Mouse (Mus musculus) limb, embryonic 15.5 days (tissue): ENCODE data around the gene Atat1. TPM values are rescaled to one million over a fixed set of nuclear protein-coding genes. Genes with fewer than 3 reads are reported as not detected.

ENCODE experiments used
- ATAC-seq: fragments of 200-750 bp; cut with Nextera tagmentation; 2 replicates; pipeline ENCODE4 v1.8.0; 2017; ENCODE audit warnings: low read depth, moderate TSS enrichment; ENCODE audit not compliant: insufficient number of reproducible peaks, low FRiP score, low TSS enrichment
- H3K27ac ChIP-seq: fragments of 300-500 bp; sonication (generic); 2 replicates; pipeline ENCODE4 v1.5.1; 2015; ENCODE audit warnings: moderate library complexity, mild to moderate bottlenecking, inconsistent platforms
- H3K27me3 ChIP-seq: fragments of 300-500 bp; sonication (generic); 2 replicates; pipeline ENCODE4 v1.6.1; 2015; ENCODE audit warnings: inconsistent platforms
- H3K36me3 ChIP-seq: fragments of 300-500 bp; sonication (generic); 2 replicates; pipeline ENCODE4 v1.6.1; 2015; ENCODE audit warnings: inconsistent platforms
- H3K4me1 ChIP-seq: fragments of 300-500 bp; sonication (generic); 2 replicates; pipeline ENCODE4 v1.6.1; 2015; ENCODE audit warnings: inconsistent platforms
- H3K4me2 ChIP-seq: fragments of 300-500 bp; sonication (generic); 2 replicates; pipeline ENCODE4 v1.6.1; 2015; ENCODE audit warnings: mild to moderate bottlenecking, inconsistent platforms
- H3K4me3 ChIP-seq: fragments of 300-500 bp; sonication (generic); 2 replicates; pipeline ENCODE4 v1.5.1; 2015; ENCODE audit warnings: mild to moderate bottlenecking, inconsistent platforms
- H3K9ac ChIP-seq: fragments of 300-500 bp; sonication (generic); 2 replicates; pipeline ENCODE4 v1.6.1; 2015; ENCODE audit warnings: inconsistent platforms
- H3K9me3 ChIP-seq: fragments of 300-500 bp; sonication (generic); 2 replicates; pipeline ENCODE4 v1.6.1; 2016; ENCODE audit warnings: inconsistent platforms
- WGBS: fragments of 180-500 bp; shearing (Covaris S2); methylation state at CpG from one replicate; pipeline ENCODE4 v1.1.7; 2015; 5-methylcytosine and 5-hydroxymethylcytosine counted together
- polyA plus RNA-seq: library from polyadenylated mRNA; unstranded; fragments of >200 nt; fragmentation: Nextera tagmentation; extraction: Ambion mirVana; gene quantifications from 2 replicates; pipeline ENCODE4 v1.2.1, GENCODE M21; 2015

The Atat1 gene
- polyA plus RNA-seq, 1 experiment from 2014 or later = 59.1 TPM

DNA sequence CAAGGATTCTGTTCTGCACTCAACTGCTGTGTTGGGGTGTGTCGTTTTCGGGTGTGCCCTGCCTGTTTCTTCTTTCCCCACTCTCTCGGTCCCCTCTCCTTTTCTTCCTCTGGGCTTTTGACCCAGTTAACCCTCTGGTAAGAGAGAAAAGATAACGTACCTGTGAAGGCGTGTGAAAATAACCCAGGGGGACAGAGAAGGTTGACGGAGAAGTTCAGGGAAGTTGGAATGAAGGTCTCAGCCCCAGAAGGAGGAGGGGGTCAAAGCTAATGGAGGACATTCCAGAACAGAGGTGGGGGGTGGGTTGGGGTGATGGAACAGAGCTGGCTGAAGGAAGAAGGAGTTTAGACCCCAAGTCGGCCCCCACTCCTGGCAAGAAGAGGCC is 40.9 kb downstream of the Atat1 start:
- Histone ChIP-seq H3K27ac (peak overlapping the region; percentile 97), H3K4me2 (peak overlapping the region; percentile 92), H3K9ac (peak overlapping the region; percentile 65), H3K27me3 (no peaks in the 10 kb centered on the region), H3K4me3 (peak overlapping the region; percentile 69), H3K4me1 (peaks cover 64% of the 10 kb centered on the region), H3K36me3 (peaks cover 8% of the 10 kb centered on the region), H3K9me3 (no peaks in the 10 kb centered on the region)
- ATAC-seq = no peak
- 3% methylated on average over 7 of the region's 7 CpGs for WGBS

DNA sequence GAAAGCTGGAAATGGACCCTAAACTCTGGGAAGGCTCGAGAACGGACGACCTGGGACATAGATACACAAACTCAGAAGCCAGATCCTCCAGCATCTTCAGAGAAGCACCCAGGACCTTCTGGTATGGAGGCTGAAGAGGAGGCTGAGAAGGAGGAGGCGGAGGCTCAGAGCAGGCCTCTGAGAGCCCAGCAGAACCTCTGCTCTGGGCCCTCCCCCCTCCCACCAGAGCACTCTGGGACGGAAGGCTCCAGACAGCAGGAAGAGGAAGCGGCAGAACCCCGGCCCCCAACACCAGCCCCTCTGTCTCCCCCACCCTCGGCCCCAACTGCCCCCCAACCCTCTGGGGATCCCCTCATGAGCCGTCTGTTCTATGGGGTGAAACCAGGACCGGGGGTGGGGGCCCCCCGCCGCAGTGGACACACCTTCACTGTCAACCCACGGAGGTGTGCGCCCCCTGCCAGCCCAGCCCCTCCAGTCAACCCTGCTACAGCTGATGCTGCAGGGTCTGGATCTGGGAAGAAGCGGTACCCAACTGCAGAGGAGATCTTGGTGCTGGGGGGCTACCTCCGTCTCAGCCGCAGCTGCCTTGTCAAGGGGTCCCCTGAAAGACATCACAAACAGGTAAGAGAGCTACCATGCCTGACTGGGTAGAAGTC is 41.6 kb downstream of the Atat1 start:
- peaks cover 59% of the 10 kb centered on the region for H3K4me1 ChIP-seq
- H3K27me3 ChIP-seq = no peaks in the 10 kb centered on the region
- H3K36me3 ChIP-seq = peaks cover 10% of the 10 kb centered on the region
- ATAC-seq = no peak
- H3K27ac ChIP-seq = peak overlapping the region; percentile 97
- 23% methylated on average over 16 of the region's 17 CpGs for WGBS
- H3K9ac ChIP-seq = peak overlapping the region; percentile 65
- H3K9me3 ChIP-seq = no peaks in the 10 kb centered on the region
- peak overlapping the region; percentile 92 for H3K4me2 ChIP-seq
- H3K4me3 ChIP-seq = peak overlapping the region; percentile 69

DNA sequence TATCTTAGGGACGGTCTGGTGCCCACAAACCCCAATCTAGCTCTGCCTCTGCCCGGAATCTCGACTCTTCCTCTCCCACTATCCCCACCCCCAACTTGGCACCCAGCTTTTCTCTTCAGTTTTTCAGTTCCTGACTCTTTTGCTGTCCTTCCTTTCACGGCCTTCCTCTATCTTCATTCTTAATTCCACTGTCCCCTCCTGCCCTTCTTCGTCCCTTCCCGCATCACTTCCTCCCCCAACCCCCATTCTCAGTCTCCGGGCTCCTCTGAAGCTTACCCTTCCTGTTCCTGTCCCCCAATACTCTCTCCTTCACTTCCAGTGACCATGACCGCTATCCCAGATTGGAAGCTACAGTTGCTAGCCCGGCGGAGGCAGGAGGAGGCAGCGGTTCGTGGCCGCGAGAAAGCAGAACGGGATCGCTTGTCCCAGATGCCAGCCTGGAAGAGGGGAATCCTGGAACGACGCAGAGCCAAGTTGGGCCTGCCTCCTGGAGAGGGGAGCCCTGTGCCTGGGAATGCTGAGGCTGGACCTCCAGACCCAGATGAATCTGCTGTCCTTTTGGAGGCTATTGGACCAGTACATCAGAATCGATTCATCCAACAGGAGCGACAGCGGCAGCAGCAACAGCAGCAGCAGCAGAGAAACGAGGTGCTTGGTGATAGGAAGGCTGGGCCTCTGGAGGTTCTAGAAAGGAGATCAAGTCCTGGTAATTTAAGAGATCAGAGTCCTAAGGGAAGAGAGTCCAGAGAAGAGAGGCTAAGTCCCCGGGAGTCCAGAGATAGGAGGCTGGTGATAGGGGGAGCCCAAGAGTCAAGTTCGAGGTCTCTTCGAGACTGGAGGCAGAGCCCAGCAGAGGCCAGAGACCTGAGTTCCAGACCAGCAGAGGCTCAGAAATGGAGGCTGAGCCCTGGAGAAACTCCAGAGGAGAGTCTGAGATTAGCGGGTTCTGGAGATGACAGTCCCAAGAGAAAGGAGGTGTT is 42.7 kb downstream of the Atat1 start:
- H3K4me2 ChIP-seq = peak overlapping the region; percentile 92
- H3K9ac ChIP-seq = peak overlapping the region; percentile 65
- ATAC-seq = no peak
- peaks cover 8% of the 10 kb centered on the region; the same call in 1 of the 2 replicates for H3K36me3 ChIP-seq
- WGBS = 9% methylated on average over 26 of the region's 26 CpGs
- peak overlapping the region; percentile 97 for H3K27ac ChIP-seq
- H3K27me3 ChIP-seq = no peaks in the 10 kb centered on the region
- H3K4me3 ChIP-seq = peak overlapping the region; percentile 69
- H3K4me1 ChIP-seq = peaks cover 55% of the 10 kb centered on the region
- no peaks in the 10 kb centered on the region for H3K9me3 ChIP-seq

DNA sequence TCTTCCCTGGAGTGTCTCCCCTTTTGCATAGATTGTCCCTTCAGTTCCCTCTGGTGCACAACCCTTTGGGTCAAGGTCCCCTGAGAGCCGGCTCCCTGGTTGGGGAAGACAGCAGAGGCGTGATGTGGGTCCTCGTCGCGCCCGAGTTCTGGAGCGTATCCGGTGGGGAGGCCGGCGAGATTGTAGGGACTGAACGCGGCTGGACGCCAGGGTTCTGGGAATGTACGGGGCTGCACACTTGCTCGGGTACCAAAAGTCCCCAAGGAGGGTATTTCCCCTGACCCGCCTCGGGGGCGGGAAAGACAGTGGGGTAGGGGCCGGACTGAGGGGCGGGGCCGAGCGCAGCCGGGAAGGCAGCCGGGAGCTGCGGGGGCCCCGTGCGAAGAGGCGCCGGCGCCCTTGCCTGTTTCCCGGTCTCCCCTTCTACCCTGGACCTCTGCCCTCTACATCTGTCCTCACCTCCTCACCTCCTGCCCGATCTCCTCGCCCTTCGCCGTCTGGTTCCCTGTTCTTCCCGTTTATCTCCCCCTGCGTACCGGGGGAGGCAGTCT is 43.5 kb downstream of the Atat1 start:
- Histone ChIP-seq H3K9ac (peak overlapping the region; percentile 65), H3K27ac (peak overlapping the region; percentile 97), H3K36me3 (peaks cover 7% of the 10 kb centered on the region; the same call in 1 of the 2 replicates), H3K4me2 (peak overlapping the region; percentile 92), H3K4me1 (peaks cover 57% of the 10 kb centered on the region), H3K9me3 (no peaks in the 10 kb centered on the region), H3K4me3 (peak overlapping the region; percentile 69), H3K27me3 (no peaks in the 10 kb centered on the region)
- ATAC-seq = peak; percentile 61
- WGBS = under 1% methylated on average over 23 of the region's 38 CpGs

DNA sequence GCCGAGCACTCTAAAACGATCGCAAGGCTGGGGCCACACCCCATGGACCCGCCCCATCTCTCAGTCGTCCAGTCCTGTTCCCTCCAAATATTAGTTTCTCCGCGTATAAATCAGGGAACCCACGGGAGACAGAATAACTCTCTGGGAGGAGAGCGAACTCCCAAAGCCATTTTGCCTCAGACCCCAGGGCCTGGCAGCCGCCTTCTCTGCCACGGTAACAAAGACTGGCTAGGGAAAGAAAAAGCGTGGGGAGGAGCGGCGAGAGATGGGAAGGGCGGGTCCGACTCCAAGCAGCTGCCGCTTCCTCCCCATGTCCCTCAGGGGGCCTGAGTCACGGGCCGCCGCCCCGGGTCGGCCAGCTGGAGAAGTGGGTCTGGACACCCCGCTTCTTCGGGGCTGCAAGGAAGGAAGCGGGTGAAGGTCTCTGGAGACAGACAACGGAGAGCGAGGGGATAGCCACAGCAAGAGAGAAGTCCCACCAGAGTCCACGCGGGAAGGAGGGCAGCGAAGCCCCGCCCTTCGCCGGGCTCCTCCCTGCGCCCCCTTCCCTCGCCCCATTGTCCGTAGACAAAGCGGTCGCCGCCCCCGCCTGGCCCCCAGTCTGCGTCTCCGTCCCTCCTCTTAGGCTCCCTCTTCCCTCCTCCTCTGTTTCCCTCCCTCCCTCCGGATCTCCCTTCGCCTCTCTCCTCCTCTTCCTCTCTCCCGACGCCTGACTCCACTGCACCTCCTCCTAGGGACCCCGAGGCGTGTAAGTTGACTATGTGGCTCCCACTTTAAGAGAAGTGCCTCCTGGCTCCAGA is 44.2 kb downstream of the Atat1 start, which contains the start of gene Ppp1r18:
TSS of gene Ppp1r18 (plus strand) at position 113 of the 800 bp plus-strand sequence.
- Histone ChIP-seq H3K27ac (peak within 1 kb of the TSS; percentile 97), H3K4me1 (peaks cover 59% of the 10 kb centered on the region), H3K4me3 (peak within 1 kb of the TSS; percentile 69), H3K36me3 (0 out of 2 replicates have a peak, but pooled peaks cover 3% of the 10 kb centered on the region), H3K9ac (peak within 1 kb of the TSS; percentile 65), H3K9me3 (no peaks in the 10 kb centered on the region), H3K4me2 (peak within 1 kb of the TSS; percentile 92), H3K27me3 (no peaks in the 10 kb centered on the region)
- peak; percentile 75 for ATAC-seq
- WGBS = under 1% methylated on average over 40 of the region's 48 CpGs

DNA sequence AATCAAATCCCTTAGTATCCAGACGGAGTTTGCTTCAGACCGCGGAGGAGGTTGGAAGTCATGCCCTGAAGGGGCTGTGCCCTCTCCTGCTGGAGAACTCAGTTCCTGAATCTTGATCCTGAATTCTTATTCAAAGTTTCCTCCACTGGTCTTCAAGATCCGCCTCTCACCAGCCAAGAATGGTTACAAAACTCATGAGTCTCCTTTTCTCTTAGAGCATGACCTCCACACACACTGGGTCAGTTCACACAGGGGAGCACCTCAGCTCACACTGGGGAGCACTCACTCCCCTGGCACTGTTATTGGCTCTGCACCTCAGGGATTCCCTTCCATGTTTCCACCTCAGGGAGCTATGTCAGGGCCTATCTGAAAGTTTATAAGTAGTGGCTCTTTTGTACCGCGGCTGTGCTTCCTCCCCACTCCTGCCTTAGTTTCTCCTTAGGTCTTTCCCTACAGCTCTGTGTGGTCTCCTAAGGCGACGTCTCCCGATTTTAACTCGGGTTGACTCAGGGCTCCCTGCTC is 45.0 kb downstream of the Atat1 start:
- Histone ChIP-seq H3K27me3 (no peaks in the 10 kb centered on the region), H3K9ac (peak overlapping the region; percentile 65), H3K9me3 (no peaks in the 10 kb centered on the region), H3K36me3 (0 out of 2 replicates have a peak, but pooled peaks cover 3% of the 10 kb centered on the region), H3K27ac (peak overlapping the region; percentile 97), H3K4me3 (peak overlapping the region; percentile 69), H3K4me2 (peak overlapping the region; percentile 92), H3K4me1 (peaks cover 51% of the 10 kb centered on the region)
- ATAC-seq = no peak
- WGBS = 25% methylated on average over 10 of the region's 10 CpGs

DNA sequence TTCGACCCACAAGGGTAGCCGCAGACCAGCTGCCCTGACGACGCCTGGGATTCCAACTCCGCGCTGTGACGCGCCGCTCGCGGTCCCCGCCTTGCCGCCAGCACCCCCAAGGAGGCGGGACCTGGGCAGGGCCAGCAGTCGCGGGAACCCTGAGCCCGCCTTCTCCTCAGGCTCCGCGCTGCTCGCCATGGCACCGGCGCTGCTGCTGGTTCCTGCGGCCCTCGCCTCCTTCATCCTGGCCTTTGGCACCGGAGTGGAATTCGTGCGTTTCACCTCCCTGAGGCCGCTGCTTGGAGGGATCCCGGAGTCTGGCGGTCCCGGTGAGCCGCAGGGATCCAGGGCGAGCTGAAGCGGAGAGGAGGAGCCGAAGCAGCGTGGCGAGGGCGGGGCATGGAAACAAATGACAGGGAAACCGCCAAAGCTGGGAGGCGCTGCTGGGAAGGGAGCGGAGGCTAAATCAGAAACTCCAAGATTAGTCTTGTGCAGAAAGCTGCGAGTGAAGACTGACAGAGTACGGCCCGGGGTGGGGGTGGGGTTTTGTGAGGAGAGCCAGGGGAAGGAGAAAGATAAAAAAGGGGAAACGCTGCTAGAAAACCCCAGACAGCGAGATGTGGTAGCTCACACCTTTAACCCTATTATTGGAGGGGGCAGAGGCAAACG is 48.5 kb downstream of the Atat1 start, which contains the start of gene Nrm:
TSS of gene Nrm (plus strand) at position 121 of the 660 bp plus-strand sequence.
- H3K4me2 ChIP-seq = peak within 1 kb of the TSS; percentile 61
- H3K4me3 ChIP-seq = peak within 1 kb of the TSS; percentile 69
- peak within 1 kb of the TSS; percentile 76 for H3K9ac ChIP-seq
- ATAC-seq = peak; percentile 88
- no peaks in the 10 kb centered on the region for H3K9me3 ChIP-seq
- H3K27me3 ChIP-seq = no peaks in the 10 kb centered on the region
- 1% methylated on average over 47 of the region's 47 CpGs for WGBS
- peak within 1 kb of the TSS; percentile 97 for H3K27ac ChIP-seq
- H3K36me3 ChIP-seq = peaks cover 29% of the 10 kb centered on the region
- H3K4me1 ChIP-seq = peaks cover 19% of the 10 kb centered on the region

DNA sequence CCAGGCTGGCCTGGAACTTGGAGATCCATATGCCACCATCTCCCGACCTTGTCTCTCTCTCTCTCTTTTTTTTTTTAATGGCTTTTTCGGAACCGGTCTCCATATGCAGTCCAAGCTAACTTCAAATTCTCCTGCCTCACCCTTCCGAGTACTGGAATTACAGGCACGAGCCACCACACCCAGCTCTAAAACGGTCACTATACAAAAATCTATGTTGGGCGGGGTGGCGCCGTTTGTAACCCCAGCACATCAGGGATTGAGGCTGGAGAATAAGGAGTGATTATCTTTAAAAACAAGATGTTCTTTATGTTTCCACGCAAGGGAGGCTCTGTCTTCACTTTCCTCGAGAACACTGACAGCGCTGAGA is 49.1 kb downstream of the Atat1 start:
- peak overlapping the region; percentile 97 for H3K27ac ChIP-seq
- peak overlapping the region; percentile 61 for H3K4me2 ChIP-seq
- no peaks in the 10 kb centered on the region for H3K27me3 ChIP-seq
- WGBS = 4% methylated on average over 12 of the region's 12 CpGs
- H3K36me3 ChIP-seq = peaks cover 30% of the 10 kb centered on the region
- H3K9ac ChIP-seq = peak overlapping the region; percentile 76; the same call in 1 of the 2 replicates
- ATAC-seq = 0 out of 2 replicates have a peak, but pooled peaks have one; percentile 8
- peak overlapping the region; percentile 69 for H3K4me3 ChIP-seq
- peaks cover 19% of the 10 kb centered on the region for H3K4me1 ChIP-seq
- H3K9me3 ChIP-seq = no peaks in the 10 kb centered on the region

DNA sequence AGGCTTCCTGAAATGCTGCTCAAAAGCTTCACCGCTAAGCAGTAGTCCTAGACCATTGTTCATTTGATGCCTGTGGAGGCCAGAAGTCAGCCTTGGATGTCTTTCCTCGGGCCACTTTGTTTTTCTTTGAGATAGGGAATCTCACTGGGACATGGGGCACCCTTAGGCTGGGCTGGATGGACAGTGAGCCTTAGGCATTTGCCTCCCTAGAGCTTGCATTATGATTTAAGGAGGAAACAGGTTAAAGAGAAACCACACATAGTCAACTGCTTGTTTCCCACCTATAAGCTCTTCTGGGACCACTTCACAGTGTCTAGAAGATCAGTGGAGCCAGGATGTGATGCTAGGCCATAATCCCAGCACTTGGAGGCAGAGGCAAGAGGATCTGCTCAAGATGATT is 50.0 kb downstream of the Atat1 start:
- Histone ChIP-seq H3K36me3 (peaks cover 34% of the 10 kb centered on the region), H3K9me3 (no peaks in the 10 kb centered on the region), H3K4me3 (no peak overlapping the region), H3K4me1 (peaks cover 14% of the 10 kb centered on the region), H3K4me2 (no peak overlapping the region), H3K27ac (no peak overlapping the region), H3K9ac (no peak overlapping the region), H3K27me3 (no peaks in the 10 kb centered on the region)
- 73% methylated on average over 2 of the region's 2 CpGs for WGBS
- no peak for ATAC-seq

DNA sequence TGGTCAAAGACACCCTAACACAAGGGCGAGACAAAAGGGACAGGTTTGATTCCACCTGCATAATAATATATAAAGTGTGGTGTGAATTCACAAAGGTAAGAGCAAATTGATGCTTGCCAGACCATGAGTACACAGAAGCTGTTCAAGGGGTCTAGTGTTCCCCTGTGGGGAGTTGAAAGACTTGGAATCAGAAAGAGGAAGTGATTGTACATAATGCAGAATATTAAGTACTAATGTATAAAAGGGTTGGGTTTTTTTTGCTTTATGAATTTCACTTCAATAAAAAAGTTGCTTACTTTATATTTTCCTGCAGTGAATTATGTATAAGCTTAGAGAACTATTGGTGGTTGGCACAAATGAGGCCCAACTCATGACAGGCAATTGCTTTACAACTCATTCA is 50.5 kb downstream of the Atat1 start:
- Histone ChIP-seq H3K27me3 (no peaks in the 10 kb centered on the region), H3K4me2 (no peak overlapping the region), H3K36me3 (peaks cover 38% of the 10 kb centered on the region), H3K9me3 (no peaks in the 10 kb centered on the region), H3K27ac (no peak overlapping the region), H3K4me3 (no peak overlapping the region), H3K4me1 (peaks cover 10% of the 10 kb centered on the region; the same call in 1 of the 2 replicates), H3K9ac (no peak overlapping the region)
- WGBS = 91% methylated on average over 1 of the region's 1 CpGs
- ATAC-seq = no peak
